Mouse (Mus musculus): ENCODE data around the gene 2310009B15Rik. TPM values are rescaled to one million over a fixed set of nuclear protein-coding genes. Genes with fewer than 3 reads are reported as not detected.
A peak's percentile ranks its signal among the peaks of the same experiment; 100 is the strongest.
"Not testable (repeated sequence)": the region's sequence is repeated elsewhere in the genome, so short reads cannot be mapped to it uniquely, and the experiment has no call there.

The 2310009B15Rik gene
- 26.6 and 31.3 TPM in 2 replicates for polyA plus RNA-seq (2016; fragmentation: Nextera tagmentation; extraction: Ambion mirVana)

- not testable (repeated sequence) for H3K4me1 ChIP-seq (replicated peaks); H3K9me3 ChIP-seq (replicated peaks); H3K36me3 ChIP-seq; H3K27me3 ChIP-seq (replicated peaks)
- H3K4me2 ChIP-seq: peak within 1 kb of the TSS; percentile 51
- H3K9ac ChIP-seq: peak within 1 kb of the TSS; percentile 74
- H3K27ac ChIP-seq (ENCODE audit: poor library complexity, severe bottlenecking): peak within 1 kb of the TSS; percentile 82
- ATAC-seq (ENCODE audit: insufficient number of reproducible peaks, low FRiP score): peak; percentile 99
- under 1% methylated on average over 57 of the region's 79 CpGs for WGBS
- peak within 1 kb of the TSS; percentile 57 for H3K4me3 ChIP-seq
These were observed at the start of gene 2310009B15Rik for GRCm38 (mm10) chr1:138856101-138856950. Gene 2310009B15Rik (minus strand): TSS chr1:138856852.

- H3K27me3 ChIP-seq (replicated peaks): no peaks in the 10 kb centered on the region
- peaks cover 17% of the 10 kb centered on the region for H3K4me1 ChIP-seq (replicated peaks)
- no peaks in the 10 kb centered on the region for H3K36me3 ChIP-seq
- ATAC-seq (ENCODE audit: insufficient number of reproducible peaks, low FRiP score): no peak
- H3K9ac ChIP-seq: no peak overlapping the region
- H3K27ac ChIP-seq (ENCODE audit: poor library complexity, severe bottlenecking): peak overlapping the region; percentile 62; the same call in 1 of the 2 replicates
- WGBS: 26% methylated on average over 3 of the region's 3 CpGs
- H3K4me2 ChIP-seq: peak overlapping the region; percentile 48
- H3K4me3 ChIP-seq: no peak overlapping the region
- H3K9me3 ChIP-seq (replicated peaks): no peaks in the 10 kb centered on the region
These were observed 49.6 kb upstream of the 2310009B15Rik start for GRCm38 (mm10) chr1:138906256-138906655.

GRCm38 (mm10) chr1:138905092-138905765 is 48.6 kb upstream of the 2310009B15Rik start:
- Histone ChIP-seq H3K36me3 (no peaks in the 10 kb centered on the region), H3K4me3 (no peak overlapping the region), H3K27ac (ENCODE audit: poor library complexity, severe bottlenecking) (no peak overlapping the region), H3K4me2 (no peak overlapping the region), H3K27me3 (replicated peaks) (no peaks in the 10 kb centered on the region), H3K9ac (no peak overlapping the region), H3K4me1 (replicated peaks) (peaks cover 17% of the 10 kb centered on the region), H3K9me3 (replicated peaks) (no peaks in the 10 kb centered on the region)
- no peak for ATAC-seq (ENCODE audit: insufficient number of reproducible peaks, low FRiP score)
- WGBS: 85% methylated on average over 3 of the region's 3 CpGs

GRCm38 (mm10) chr1:138903894-138904293 is 47.2 kb upstream of the 2310009B15Rik start:
- 91% methylated on average over 5 of the region's 5 CpGs for WGBS
- Histone ChIP-seq H3K4me3 (no peak overlapping the region), H3K36me3 (no peaks in the 10 kb centered on the region), H3K27me3 (replicated peaks) (no peaks in the 10 kb centered on the region), H3K4me1 (replicated peaks) (peaks cover 10% of the 10 kb centered on the region), H3K27ac (ENCODE audit: poor library complexity, severe bottlenecking) (no peak overlapping the region), H3K9me3 (replicated peaks) (no peaks in the 10 kb centered on the region), H3K4me2 (no peak overlapping the region), H3K9ac (no peak overlapping the region)
- no peak for ATAC-seq (ENCODE audit: insufficient number of reproducible peaks, low FRiP score)

GRCm38 (mm10) chr1:138901431-138902117 is 44.9 kb upstream of the 2310009B15Rik start:
- no peak overlapping the region for H3K4me3 ChIP-seq
- no peaks in the 10 kb centered on the region for H3K27me3 ChIP-seq (replicated peaks)
- H3K27ac ChIP-seq (ENCODE audit: poor library complexity, severe bottlenecking): no peak overlapping the region
- ATAC-seq (ENCODE audit: insufficient number of reproducible peaks, low FRiP score): no peak
- peaks cover 5% of the 10 kb centered on the region for H3K4me1 ChIP-seq (replicated peaks)
- H3K4me2 ChIP-seq: no peak overlapping the region
- no peaks in the 10 kb centered on the region for H3K9me3 ChIP-seq (replicated peaks)
- WGBS: 86% methylated on average over 16 of the region's 16 CpGs
- no peaks in the 10 kb centered on the region for H3K36me3 ChIP-seq
- H3K9ac ChIP-seq: no peak overlapping the region

- no peak for ATAC-seq (ENCODE audit: insufficient number of reproducible peaks, low FRiP score)
- Histone ChIP-seq H3K27ac (ENCODE audit: poor library complexity, severe bottlenecking) (no peak overlapping the region), H3K9me3 (replicated peaks) (0 out of 2 replicates have a peak, but pooled peaks cover 3% of the 10 kb centered on the region), H3K4me3 (no peak overlapping the region), H3K9ac (no peak overlapping the region), H3K4me1 (replicated peaks) (no peaks in the 10 kb centered on the region), H3K27me3 (replicated peaks) (no peaks in the 10 kb centered on the region), H3K36me3 (no peaks in the 10 kb centered on the region), H3K4me2 (no peak overlapping the region)
- WGBS: 71% methylated on average over 3 of the region's 3 CpGs
These were observed 39.4 kb upstream of the 2310009B15Rik start for GRCm38 (mm10) chr1:138896088-138896487.

- ATAC-seq (ENCODE audit: insufficient number of reproducible peaks, low FRiP score): no peak
- Histone ChIP-seq H3K36me3 (no peaks in the 10 kb centered on the region), H3K27ac (ENCODE audit: poor library complexity, severe bottlenecking) (no peak overlapping the region), H3K9ac (no peak overlapping the region), H3K9me3 (replicated peaks) (peaks cover 6% of the 10 kb centered on the region), H3K27me3 (replicated peaks) (no peaks in the 10 kb centered on the region), H3K4me2 (no peak overlapping the region), H3K4me3 (no peak overlapping the region), H3K4me1 (replicated peaks) (no peaks in the 10 kb centered on the region)
- 91% methylated on average over 14 of the region's 14 CpGs for WGBS
These were observed 21.0 kb upstream of the 2310009B15Rik start for GRCm38 (mm10) chr1:138877470-138878254.

GRCm38 (mm10) chr1:138876371-138877045 is 19.9 kb upstream of the 2310009B15Rik start:
- Histone ChIP-seq H3K27ac (ENCODE audit: poor library complexity, severe bottlenecking) (no peak overlapping the region), H3K4me2 (no peak overlapping the region), H3K9ac (no peak overlapping the region), H3K4me1 (replicated peaks) (no peaks in the 10 kb centered on the region), H3K4me3 (no peak overlapping the region), H3K27me3 (replicated peaks) (no peaks in the 10 kb centered on the region), H3K9me3 (replicated peaks) (peaks cover 6% of the 10 kb centered on the region), H3K36me3 (no peaks in the 10 kb centered on the region)
- no peak for ATAC-seq (ENCODE audit: insufficient number of reproducible peaks, low FRiP score)
- whole genome bisulfite sequencing: 65% methylated on average over 16 of the region's 16 CpGs

GRCm38 (mm10) chr1:138850823-138851222 is 5.8 kb downstream of the 2310009B15Rik start:
- no peak overlapping the region for H3K9ac ChIP-seq
- no peak for ATAC-seq (ENCODE audit: insufficient number of reproducible peaks, low FRiP score)
- WGBS: 90% methylated on average over 1 of the region's 1 CpGs
- H3K9me3 ChIP-seq (replicated peaks): no peaks in the 10 kb centered on the region
- H3K36me3 ChIP-seq: peaks cover 6% of the 10 kb centered on the region; the same call in 1 of the 2 replicates
- H3K27me3 ChIP-seq (replicated peaks): peaks cover 51% of the 10 kb centered on the region
- H3K4me2 ChIP-seq: no peak overlapping the region
- peaks cover 31% of the 10 kb centered on the region for H3K4me1 ChIP-seq (replicated peaks)
- H3K4me3 ChIP-seq: no peak overlapping the region
- H3K27ac ChIP-seq (ENCODE audit: poor library complexity, severe bottlenecking): no peak overlapping the region

GRCm38 (mm10) chr1:138850161-138850539 is 6.5 kb downstream of the 2310009B15Rik start:
- Histone ChIP-seq H3K4me3 (no peak overlapping the region), H3K9ac (no peak overlapping the region), H3K36me3 (peaks cover 6% of the 10 kb centered on the region; the same call in 1 of the 2 replicates), H3K9me3 (replicated peaks) (no peaks in the 10 kb centered on the region), H3K4me2 (no peak overlapping the region), H3K27ac (ENCODE audit: poor library complexity, severe bottlenecking) (no peak overlapping the region), H3K27me3 (replicated peaks) (peaks cover 57% of the 10 kb centered on the region), H3K4me1 (replicated peaks) (peaks cover 28% of the 10 kb centered on the region)
- ATAC-seq (ENCODE audit: insufficient number of reproducible peaks, low FRiP score): no peak
- WGBS: 47% methylated on average over 2 of the region's 4 CpGs
